In the genomic region with DNA sequence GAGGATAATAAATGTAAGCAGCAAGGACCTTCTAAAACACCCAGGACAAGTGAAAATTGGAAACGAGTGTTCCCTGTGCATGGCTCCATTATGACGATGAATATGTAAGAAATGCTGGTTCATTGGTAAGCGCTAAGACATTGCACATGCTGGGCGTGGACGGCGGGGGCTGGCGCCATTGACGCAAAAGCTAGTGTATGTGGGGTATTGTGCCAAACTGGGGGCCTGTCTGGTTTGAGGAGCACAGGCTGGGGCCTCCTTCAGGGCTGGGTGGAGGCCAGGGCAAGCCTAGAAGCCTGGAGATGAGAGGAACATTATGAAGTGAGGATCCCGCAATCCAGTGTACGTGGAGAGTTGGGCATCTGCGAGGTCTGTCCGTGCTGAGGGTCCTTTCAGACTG, we compare ENCODE assay signal across 22 mouse cellular contexts.
"Had no signal": no experiment of that assay in that cellular context is flagged by ENCODE, and none has a peak within 500 bp of the region (broad histone marks: within the 10 kb centered on the region; RNA-seq: fewer than 3 reads in every experiment).

No protein-coding gene starts in this region.

- H3K4me3 ChIP-seq: intestine, embryonic 15.5 days; layer of hippocampus, adult 2 months; limb, embryonic 10.5 days; limb, embryonic 13.5 days; liver, embryonic 12.5 days; liver, embryonic 15.5 days; lung, embryonic 15.5 days; midbrain, embryonic 12.5 days had no signal

- H3K9me3 ChIP-seq: intestine, embryonic 15.5 days; liver, embryonic 12.5 days; liver, embryonic 15.5 days; lung, embryonic 15.5 days; midbrain, embryonic 12.5 days had no signal

- H3K27ac ChIP-seq: intestine, embryonic 15.5 days; kidney, postnatal 0 days; layer of hippocampus, adult 2 months; limb, embryonic 10.5 days; limb, embryonic 13.5 days; liver, embryonic 12.5 days; liver, embryonic 15.5 days; lung, embryonic 15.5 days; macrophage; midbrain, embryonic 12.5 days had no signal

- ATAC-seq: intestine, embryonic 15.5 days; liver, embryonic 12.5 days; midbrain, embryonic 16.5 days had no signal

- H3K4me2 ChIP-seq: intestine, embryonic 15.5 days; limb, embryonic 13.5 days; liver, embryonic 12.5 days; liver, embryonic 15.5 days; lung, embryonic 15.5 days; midbrain, embryonic 12.5 days had no signal

- H3K27me3 ChIP-seq: intestine, embryonic 15.5 days; liver, embryonic 12.5 days; liver, embryonic 15.5 days; lung, embryonic 15.5 days; midbrain, embryonic 12.5 days had no signal

- H3K9ac ChIP-seq: intestine, embryonic 15.5 days; limb, embryonic 13.5 days; liver, embryonic 12.5 days; liver, embryonic 15.5 days; lung, embryonic 15.5 days; midbrain, embryonic 12.5 days had no signal

- H3K4me1 ChIP-seq: intestine, embryonic 15.5 days; liver, embryonic 12.5 days; liver, embryonic 15.5 days; midbrain, embryonic 12.5 days had no signal

- DNase-seq: kidney, adult 11 months; kidney, adult 9 months; kidney, postnatal 4 days; layer of hippocampus, adult 9-11 months; liver; lung, adult 18-20 months; lung, postnatal 14 days; right cerebral cortex, postnatal 14 days; right cerebral cortex, postnatal 4 days; thymus, adult 18-20 months; thymus, postnatal 36 days had no signal

- H3K36me3 ChIP-seq: intestine, embryonic 15.5 days; limb, embryonic 10.5 days; limb, embryonic 13.5 days; liver, embryonic 12.5 days; liver, embryonic 15.5 days; lung, embryonic 15.5 days; midbrain, embryonic 12.5 days had no signal
